Mouse (Mus musculus): ENCODE results near the gene Klc2.

GRCm38 (mm10) chr19:5108702-5109101 is 9.7 kb downstream of the Klc2 start:
- TF ChIP-seq GATA1 (IDR thresholded peaks at IDR 0.05; ENCODE audit: low read length) = no peak
- no peak for TF ChIP-seq TAL1 (IDR thresholded peaks at IDR 0.05; ENCODE audit: low read length)
